Mouse (Mus musculus) olfactory bulb, adult 2 months (tissue): ENCODE measurements around the gene Rb1. TPM values are rescaled to one million over a fixed set of nuclear protein-coding genes. Genes with fewer than 3 reads are reported as not detected.

Experiments
- H3K27ac ChIP-seq: fragments of 200-500 bp; 2 replicates; pipeline ENCODE4 v1.5.1; 2012; ENCODE audit warnings: low read depth, low read length; ENCODE audit not compliant: insufficient read depth
- H3K4me1 ChIP-seq: fragments of 200-500 bp; 2 replicates; pipeline ENCODE4 v1.6.1; 2012; ENCODE audit warnings: low read length; ENCODE audit not compliant: control insufficient read depth, insufficient read depth
- H3K4me3 ChIP-seq: fragments of 200-500 bp; 2 replicates; pipeline ENCODE4 v1.5.1; 2012; ENCODE audit warnings: mild to moderate bottlenecking, low read depth, low read length, moderate library complexity; ENCODE audit not compliant: insufficient read depth
- CTCF ChIP-seq: fragments of 200-500 bp; IDR thresholded peaks from 2 replicates; pipeline ENCODE4 v1.5.1; 2012; ENCODE audit warnings: low read depth, mild to moderate bottlenecking, low read length, moderate library complexity; ENCODE audit not compliant: insufficient read depth
- POLR2A ChIP-seq: fragments of 200-500 bp; IDR thresholded peaks from 2 replicates; pipeline ENCODE4 v1.6.1; 2012; ENCODE audit warnings: mild to moderate bottlenecking, low read depth, low read length, moderate library complexity; ENCODE audit not compliant: insufficient read depth
- WGBS: fragments of 180-500 bp; shearing (Covaris S2); methylation state at CpG from one replicate; pipeline ENCODE4 v1.1.7; 2018; 5-methylcytosine and 5-hydroxymethylcytosine counted together
- polyA plus RNA-seq: library from polyadenylated mRNA; stranded (reverse); fragments of >200 nt; gene quantifications from 2 replicates; pipeline ENCODE4 v1.2.4, GENCODE M21; 2012; ENCODE audit warnings: low replicate concordance; ENCODE audit not compliant: missing spikeins, insufficient read depth, insufficient read length

Rb1 gene
- polyA plus RNA-seq, 1 experiment, result 65.2 TPM

DNA sequence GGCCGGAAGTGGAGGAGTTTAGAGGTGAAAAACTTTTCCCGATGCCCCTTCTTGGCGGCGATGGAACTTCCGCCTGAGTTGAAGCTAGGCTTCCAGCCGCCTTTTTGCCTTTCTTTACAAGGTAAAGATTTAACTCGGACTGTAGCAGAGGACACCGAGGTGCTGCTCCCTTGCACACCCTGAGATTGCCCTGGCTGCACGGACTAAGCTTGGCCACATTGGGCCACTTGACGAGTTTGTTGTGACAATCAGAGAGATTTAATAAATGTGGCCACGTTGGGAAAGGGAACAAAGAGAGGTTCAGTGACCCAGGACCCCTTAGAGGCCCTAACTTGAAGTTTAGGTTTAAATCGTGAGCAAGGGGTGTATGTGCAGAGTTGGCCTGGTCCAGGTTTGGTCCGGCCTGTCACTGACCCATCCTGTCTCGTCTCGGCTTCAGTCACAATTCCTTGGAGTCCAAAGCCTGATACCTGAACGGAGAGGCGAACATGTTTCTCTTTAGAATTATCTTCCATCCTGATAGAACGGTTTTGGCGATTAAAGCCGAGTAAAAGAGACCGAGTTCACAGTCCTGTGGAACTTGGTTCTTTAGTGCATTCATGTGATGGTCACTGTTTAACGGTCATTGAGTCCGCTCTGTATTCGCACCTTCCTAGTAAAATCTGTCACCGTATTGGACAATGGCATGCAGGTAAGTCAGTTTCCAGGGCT lies 181.8 kb downstream of the Rb1 start:
- Histone ChIP-seq H3K27ac (peak overlapping the region; percentile 63), H3K4me1 (peaks cover 6% of the 10 kb centered on the region), H3K4me3 (peak overlapping the region; percentile 58)
- no peak for TF ChIP-seq CTCF
- TF ChIP-seq POLR2A, result no peak
- 29% methylated on average over 25 of the region's 25 CpGs for WGBS

DNA sequence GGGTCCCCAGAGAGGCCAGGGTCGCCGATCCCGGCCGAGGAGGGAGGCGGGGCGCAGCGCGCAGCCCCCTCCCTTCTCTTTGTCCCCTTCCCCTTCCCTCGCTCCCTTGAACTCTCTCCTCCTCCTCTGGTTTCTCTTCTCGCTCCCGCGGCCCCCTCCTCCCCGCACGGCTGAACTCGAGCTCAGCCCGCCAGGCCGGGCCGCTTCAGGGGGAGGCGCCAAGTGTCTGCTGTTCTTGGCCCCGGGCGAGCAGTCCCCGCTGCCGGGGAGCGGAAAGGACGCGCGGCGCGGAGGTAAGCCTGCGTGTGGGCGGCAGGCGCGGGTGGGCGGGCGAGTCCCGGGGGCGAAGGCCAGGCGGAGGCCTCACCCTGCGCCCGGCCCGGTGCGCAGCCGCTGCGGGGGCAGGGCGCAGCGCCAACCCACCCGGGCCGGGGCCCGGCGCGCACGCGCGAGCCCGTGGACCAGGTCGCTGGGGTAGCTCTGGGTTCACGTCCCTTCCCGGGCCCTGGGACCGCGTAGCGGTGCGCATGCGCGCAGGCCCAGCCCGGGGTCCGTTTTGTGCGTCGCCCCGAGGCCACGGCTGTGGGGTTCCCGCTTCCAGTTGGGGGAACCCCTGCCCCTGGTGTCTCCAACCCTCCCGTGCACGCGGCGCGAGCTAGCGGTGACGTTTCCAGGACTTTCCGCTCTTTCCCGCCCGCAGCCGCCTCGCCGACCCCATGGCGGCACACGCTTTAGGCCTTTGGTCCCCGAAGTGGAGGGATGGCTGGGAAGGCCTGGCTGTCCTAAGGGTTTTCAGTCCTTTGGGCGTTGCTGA lies 182.5 kb downstream of the Rb1 start:
- H3K4me1 ChIP-seq, result peaks cover 6% of the 10 kb centered on the region
- peak overlapping the region; percentile 58 for H3K4me3 ChIP-seq
- TF ChIP-seq CTCF (no peak), POLR2A (peak; percentile 54)
- under 1% methylated on average over 88 of the region's 88 CpGs for WGBS
- H3K27ac ChIP-seq, result peak overlapping the region; percentile 63

DNA sequence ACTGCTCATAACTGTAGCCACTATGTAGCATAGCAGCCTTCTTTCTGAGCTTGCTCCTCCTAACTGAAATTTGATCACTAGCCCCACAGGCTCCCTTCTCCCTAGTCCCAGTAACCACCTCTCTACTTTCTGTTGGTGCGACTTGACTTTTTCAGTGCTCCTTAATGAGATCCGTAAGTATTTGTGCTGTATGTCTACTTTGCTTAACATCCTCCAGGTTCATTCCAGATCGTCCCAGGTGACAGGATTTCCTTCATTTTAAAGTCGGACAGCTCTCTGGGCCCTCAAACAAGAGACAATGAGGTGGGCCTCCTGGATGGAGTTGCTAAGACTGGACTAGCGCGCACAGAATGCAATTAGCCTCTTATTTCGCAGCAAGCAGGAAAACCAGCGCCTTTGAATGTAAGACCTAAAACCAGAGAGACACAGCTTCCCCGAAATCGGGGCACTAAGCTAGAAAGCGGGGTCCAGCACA lies 183.2 kb downstream of the Rb1 start:
- Histone ChIP-seq H3K4me1 (peaks cover 6% of the 10 kb centered on the region), H3K27ac (peak overlapping the region; percentile 63), H3K4me3 (peak overlapping the region; percentile 58)
- TF ChIP-seq POLR2A (no peak), CTCF (no peak)
- 1% methylated on average over 11 of the region's 11 CpGs for WGBS

DNA sequence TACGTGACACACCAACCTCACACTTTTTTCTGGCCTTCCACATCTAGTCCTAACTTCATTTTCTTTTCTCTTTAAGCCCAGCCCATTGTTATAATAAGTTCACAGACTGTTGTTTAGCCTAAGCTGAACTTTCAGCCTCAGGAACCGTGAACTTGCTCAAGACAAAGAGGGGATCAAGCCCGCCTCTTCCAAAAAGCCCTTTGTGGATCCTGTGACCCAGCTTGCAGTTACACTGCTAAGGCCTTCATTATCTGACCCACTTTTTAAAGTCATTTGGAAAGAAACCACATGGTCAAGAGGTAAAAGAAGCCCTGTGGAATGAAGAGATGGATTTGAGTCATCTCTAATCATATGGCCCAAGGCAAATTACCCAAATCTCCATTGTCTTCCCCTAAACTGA lies 183.8 kb downstream of the Rb1 start:
- WGBS, result 85% methylated on average over 3 of the region's 3 CpGs
- no peak overlapping the region for H3K4me3 ChIP-seq
- no peak overlapping the region for H3K27ac ChIP-seq
- H3K4me1 ChIP-seq, result peaks cover 6% of the 10 kb centered on the region
- TF ChIP-seq CTCF (no peak), POLR2A (no peak)

DNA sequence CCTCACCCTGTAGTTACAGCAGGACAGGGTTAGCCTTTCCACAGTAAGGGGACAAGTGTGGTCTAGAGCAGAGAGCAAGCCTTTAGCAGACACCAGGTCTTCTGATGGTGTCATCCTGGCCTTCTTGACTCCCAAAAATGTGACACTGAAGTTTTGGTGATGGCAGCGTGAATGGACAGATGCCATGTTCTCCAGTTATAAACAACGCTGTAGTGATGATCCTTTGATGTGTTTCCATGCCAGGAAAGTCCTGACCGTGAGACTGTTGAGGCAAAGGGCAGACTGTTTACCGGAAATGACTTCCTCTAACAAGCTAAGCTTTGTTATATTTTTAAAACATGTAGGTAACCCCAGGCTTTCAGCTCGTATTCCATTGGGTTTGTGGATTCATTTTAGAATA lies 185.8 kb downstream of the Rb1 start:
- WGBS, result 83% methylated on average over 5 of the region's 5 CpGs
- Histone ChIP-seq H3K27ac (no peak overlapping the region), H3K4me3 (no peak overlapping the region), H3K4me1 (peaks cover 6% of the 10 kb centered on the region)
- TF ChIP-seq POLR2A, result no peak

DNA sequence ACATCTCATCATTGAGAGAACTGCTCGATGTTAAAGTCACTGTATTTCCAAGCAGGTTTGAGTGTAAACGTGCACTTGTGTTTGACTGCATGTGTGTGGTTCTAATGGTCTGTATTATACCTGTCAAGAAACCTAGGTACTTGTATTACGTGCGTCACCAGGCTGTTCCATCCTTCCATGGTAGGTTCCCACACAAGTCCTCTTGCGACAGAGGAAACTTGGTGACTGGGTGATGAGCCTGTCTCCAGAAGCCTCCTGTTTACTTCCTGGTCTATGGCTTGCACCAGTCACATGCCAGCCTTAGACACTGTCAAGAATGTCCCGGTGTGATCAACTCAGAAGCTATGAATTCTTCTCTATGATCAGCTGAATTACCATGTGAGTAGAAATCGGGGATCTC lies 187.1 kb downstream of the Rb1 start:
- H3K4me1 ChIP-seq, result no peaks in the 10 kb centered on the region
- H3K4me3 ChIP-seq, result no peak overlapping the region
- WGBS, result 92% methylated on average over 7 of the region's 7 CpGs
- TF ChIP-seq CTCF (no peak), POLR2A (no peak)
- H3K27ac ChIP-seq, result no peak overlapping the region

DNA sequence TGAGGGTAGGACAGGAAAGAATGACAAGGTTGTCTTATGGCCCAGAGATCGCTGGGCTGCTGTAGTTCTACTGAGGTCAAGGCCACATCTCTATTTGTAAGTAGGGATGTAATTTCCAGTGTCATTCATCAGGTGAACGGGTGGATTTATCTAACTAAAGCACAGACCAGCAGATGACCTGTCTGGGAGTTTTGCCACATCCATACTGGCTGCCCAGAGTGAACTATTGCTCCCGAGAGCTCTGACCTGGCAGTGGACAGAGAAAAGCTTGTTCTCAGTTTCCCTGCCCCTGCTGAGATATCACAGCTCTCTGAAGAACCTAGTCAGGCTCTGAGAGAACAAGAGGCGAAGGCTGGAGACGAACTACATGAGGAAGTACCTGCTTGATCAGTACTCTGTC lies 188.4 kb downstream of the Rb1 start:
- H3K4me3 ChIP-seq, result no peak overlapping the region
- H3K4me1 ChIP-seq, result no peaks in the 10 kb centered on the region
- H3K27ac ChIP-seq, result no peak overlapping the region
- 77% methylated on average over 5 of the region's 5 CpGs for WGBS
- no peak for TF ChIP-seq CTCF
- TF ChIP-seq POLR2A, result no peak

Other genes starting within 250 kb of the Rb1 start
- gene Rcbtb2, start 202.8 kb downstream of the Rb1 start, polyA plus RNA-seq, result not detected in 2 replicates
- gene Lpar6, start 87.9 kb downstream of the Rb1 start, polyA plus RNA-seq, result not detected in 2 replicates
- gene Itm2b, start 59.5 kb upstream of the Rb1 start, polyA plus RNA-seq, result 469 and 510 TPM in 2 replicates
- gene Med4, start 184.2 kb upstream of the Rb1 start, polyA plus RNA-seq, result not detected in 2 replicates
- gene Sucla2, start 199.5 kb upstream of the Rb1 start, polyA plus RNA-seq, result 392 TPM in 1 of 2 replicates, not detected in the other
- not detected in 2 replicates for gene Nudt15, start 222.4 kb upstream of the Rb1 start, polyA plus RNA-seq